Mouse (Mus musculus) heart, adult 2 months (tissue): Measurements from ENCODE around the gene Vps45. TPM values are rescaled to one million over a fixed set of nuclear protein-coding genes. Genes with fewer than 3 reads are reported as not detected.

Experiments used
- DNase-seq, 2 experiments: peaks; one replicate each; pipeline ENCODE4 v3.0.0; 2021
- H3K27ac ChIP-seq: fragments of 200-600 bp; 2 replicates; pipeline ENCODE4 v1.8.1; 2022
- H3K27me3 ChIP-seq: fragments of 200-500 bp; 2 replicates; pipeline ENCODE4 v1.6.1; 2012; ENCODE audit warnings: mild to moderate bottlenecking, low read length, inconsistent platforms, mixed read lengths; ENCODE audit not compliant: control insufficient read depth, insufficient read depth
- H3K36me3 ChIP-seq: fragments of 200-500 bp; 2 replicates; pipeline ENCODE4 v1.6.1; 2012; ENCODE audit warnings: low read length, inconsistent platforms; ENCODE audit not compliant: control insufficient read depth, insufficient read depth
- H3K4me1 ChIP-seq: fragments of 200-500 bp; 2 replicates; pipeline ENCODE4 v1.6.1; 2011; ENCODE audit warnings: low read length; ENCODE audit not compliant: control insufficient read depth, insufficient read depth
- H3K4me3 ChIP-seq: fragments of 200-600 bp; 2 replicates; pipeline ENCODE4 v1.8.1; 2022
- H3K79me2 ChIP-seq: fragments of 200-500 bp; replicated peaks from 2 replicates; pipeline ENCODE4 v1.6.1; 2012; ENCODE audit warnings: mild to moderate bottlenecking, inconsistent platforms, low read length, moderate library complexity, mixed read lengths; ENCODE audit not compliant: control insufficient read depth, insufficient read depth
- H3K9ac ChIP-seq: fragments of 200-500 bp; 2 replicates; pipeline ENCODE4 v1.6.1; 2012; ENCODE audit warnings: low read depth, mild to moderate bottlenecking, control low read depth, inconsistent platforms, low read length, mixed read lengths
- CTCF ChIP-seq: fragments of 200-600 bp; IDR thresholded peaks from 2 replicates; pipeline ENCODE4 v1.8.1; 2022; ENCODE audit warnings: antibody characterized with exemption, mild to moderate bottlenecking, moderate library complexity
- EP300 ChIP-seq: fragments of 200-500 bp; IDR thresholded peaks from 2 replicates; pipeline ENCODE4 v1.6.1; 2011; ENCODE audit warnings: low read depth, low read length, control low read depth; ENCODE audit not compliant: insufficient read depth
- POLR2A ChIP-seq: fragments of 200-500 bp; IDR thresholded peaks from 2 replicates; pipeline ENCODE4 v1.6.1; 2011; ENCODE audit warnings: mild to moderate bottlenecking, low read depth, low read length, control low read depth; ENCODE audit not compliant: insufficient read depth
- WGBS: fragments of 180-500 bp; shearing (Covaris S2); methylation state at CpG from one replicate; pipeline ENCODE4 v1.1.7; 2018; 5-methylcytosine and 5-hydroxymethylcytosine counted together
- intact Hi-C: fragments of 180-260 bp; cut with DNase I; formaldehyde crosslinking; loops from one replicate; pipeline ENCODE4 v1.15.1; 2025
- polyA plus RNA-seq: library from polyadenylated mRNA; depleted of rRNA; stranded (reverse); fragments of >200 nt; gene quantifications from 2 replicates; pipeline ENCODE4 v1.2.3, GENCODE M21; 2012
- total RNA-seq, 2 experiments: library from RNA; stranded (reverse); gene quantifications; 2 replicates each; pipeline ENCODE4 v1.2.3; 2021

Vps45 gene
- total and polyA plus RNA-seq, 3 experiments: 4.3 to 24.5 (median 23.0) TPM

DNA sequence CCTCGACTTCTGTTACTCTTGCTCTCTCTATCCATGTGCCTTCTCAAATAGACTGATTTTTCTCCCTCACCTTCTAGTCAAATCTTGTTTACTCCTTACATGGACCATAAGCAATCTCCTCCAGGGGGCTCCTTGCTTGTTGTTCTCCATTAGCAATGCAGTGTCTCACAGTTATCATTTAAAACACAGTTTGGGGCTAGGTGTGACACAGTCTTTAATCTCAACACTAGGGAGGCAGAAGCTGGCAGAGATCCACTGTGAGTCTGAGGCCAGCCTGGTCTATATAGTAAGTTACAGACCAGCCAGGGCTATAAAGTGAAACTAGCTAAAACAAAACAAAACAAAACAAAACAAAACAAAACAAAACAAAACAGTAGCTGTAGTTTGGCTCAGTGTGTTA lies 31.1 kb downstream of the Vps45 start:
- Histone ChIP-seq H3K9ac (no peak overlapping the region), H3K27me3 (no peaks in the 10 kb centered on the region), H3K4me3 (no peak overlapping the region), H3K27ac (no peak overlapping the region), H3K36me3 (no peaks in the 10 kb centered on the region), H3K79me2 (no peaks in the 10 kb centered on the region), H3K4me1 (no peaks in the 10 kb centered on the region)
- no peak for DNase-seq
- intact Hi-C loops: no loop called here
- 88% methylated on average over 1 of the region's 1 CpGs for WGBS
- TF ChIP-seq POLR2A (no peak), EP300 (no peak), CTCF (no peak)

DNA sequence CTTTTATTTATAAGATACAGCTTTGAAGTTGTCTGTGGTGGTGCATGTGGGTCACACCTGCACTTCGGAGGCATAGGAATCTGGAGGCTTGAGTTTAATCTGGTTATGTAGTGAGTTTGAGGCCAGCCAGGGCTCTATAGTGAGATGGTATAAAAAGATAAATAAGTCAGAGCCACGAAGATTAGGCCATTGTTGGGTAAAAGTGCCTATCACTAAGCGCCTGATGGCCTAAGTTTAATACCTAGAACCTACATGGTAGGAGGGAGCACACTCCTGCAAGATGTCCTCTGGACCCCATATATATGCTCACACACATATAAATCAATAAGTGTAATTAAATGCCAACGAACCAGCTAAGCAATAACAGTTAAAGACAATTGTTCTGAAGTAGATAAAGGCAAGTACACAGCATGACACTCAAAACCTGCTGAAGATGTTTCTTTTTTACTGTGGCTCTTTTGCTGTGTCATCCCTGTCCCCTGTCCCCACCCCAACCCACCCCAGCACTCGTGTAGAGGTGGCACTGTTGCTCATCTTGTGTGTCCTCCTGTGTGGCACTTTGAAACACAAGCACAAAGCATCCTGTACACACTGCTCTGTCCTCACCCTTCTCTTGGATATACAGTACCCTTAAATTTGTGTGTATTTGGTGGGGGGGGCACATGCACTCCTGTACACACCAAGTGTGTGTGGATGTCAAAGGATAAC lies 36.7 kb downstream of the Vps45 start:
- no peak for TF ChIP-seq POLR2A
- no peak for TF ChIP-seq EP300
- TF ChIP-seq CTCF: no peak
- Histone ChIP-seq H3K4me1 (no peaks in the 10 kb centered on the region), H3K79me2 (no peaks in the 10 kb centered on the region), H3K27me3 (no peaks in the 10 kb centered on the region), H3K4me3 (no peak overlapping the region), H3K36me3 (no peaks in the 10 kb centered on the region), H3K9ac (no peak overlapping the region), H3K27ac (no peak overlapping the region)
- 73% methylated on average over 5 of the region's 5 CpGs for WGBS
- intact Hi-C loops: no loop called here
- no peak for DNase-seq

DNA sequence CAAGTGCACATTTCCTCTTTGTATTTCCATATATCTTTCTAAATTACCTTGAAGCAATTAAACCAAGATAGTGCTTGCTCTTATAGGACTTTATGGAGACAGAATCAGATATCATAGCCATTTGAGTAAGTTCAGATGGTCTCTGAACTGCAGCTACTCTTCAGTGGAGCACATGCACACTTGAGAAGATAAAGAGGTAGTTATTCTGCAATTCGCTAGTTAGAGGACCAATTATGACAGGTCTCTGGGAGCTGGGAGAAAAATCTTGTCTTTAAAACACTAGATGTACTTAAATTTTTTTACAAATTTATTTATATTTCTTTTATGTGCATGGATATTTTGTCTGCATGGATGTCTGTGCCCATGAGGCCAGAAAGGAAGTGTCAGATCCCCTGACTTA lies 37.5 kb downstream of the Vps45 start:
- no peak for DNase-seq
- no peaks in the 10 kb centered on the region for H3K36me3 ChIP-seq
- intact Hi-C loops: no loop called here
- H3K27ac ChIP-seq: no peak overlapping the region
- H3K27me3 ChIP-seq: no peaks in the 10 kb centered on the region
- H3K79me2 ChIP-seq: no peaks in the 10 kb centered on the region
- TF ChIP-seq CTCF (no peak), POLR2A (no peak), EP300 (no peak)
- no peak overlapping the region for H3K4me3 ChIP-seq
- no peaks in the 10 kb centered on the region for H3K4me1 ChIP-seq
- H3K9ac ChIP-seq: no peak overlapping the region
- 83% methylated on average over 1 of the region's 1 CpGs for WGBS

DNA sequence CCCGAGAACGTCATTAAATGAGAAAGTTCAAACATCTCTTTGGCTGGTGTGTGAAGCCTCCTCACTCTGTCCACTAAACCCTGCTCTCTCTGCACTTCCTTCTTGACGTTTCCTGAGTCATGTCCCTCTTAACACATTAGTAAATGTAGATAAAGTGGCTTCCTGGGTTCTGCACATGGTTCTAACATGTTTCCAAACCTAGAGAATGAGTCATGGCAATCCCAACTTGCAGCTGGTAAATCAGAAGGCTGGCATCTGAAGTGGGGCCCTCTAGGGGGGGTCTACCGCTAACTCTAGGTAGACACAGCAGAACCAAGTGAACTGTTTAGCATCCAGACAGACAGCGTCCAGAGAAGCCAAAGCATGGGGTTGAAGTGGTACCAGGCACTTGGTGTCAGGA lies 40.8 kb downstream of the Vps45 start:
- no peak overlapping the region for H3K27ac ChIP-seq
- H3K4me3 ChIP-seq: no peak overlapping the region
- intact Hi-C loops: no loop called here
- H3K79me2 ChIP-seq: no peaks in the 10 kb centered on the region
- no peak for DNase-seq
- H3K9ac ChIP-seq: no peak overlapping the region
- H3K27me3 ChIP-seq: no peaks in the 10 kb centered on the region
- H3K36me3 ChIP-seq: no peaks in the 10 kb centered on the region
- TF ChIP-seq CTCF: no peak
- no peak for TF ChIP-seq POLR2A
- TF ChIP-seq EP300: no peak
- 65% methylated on average over 5 of the region's 5 CpGs for WGBS
- no peaks in the 10 kb centered on the region for H3K4me1 ChIP-seq

DNA sequence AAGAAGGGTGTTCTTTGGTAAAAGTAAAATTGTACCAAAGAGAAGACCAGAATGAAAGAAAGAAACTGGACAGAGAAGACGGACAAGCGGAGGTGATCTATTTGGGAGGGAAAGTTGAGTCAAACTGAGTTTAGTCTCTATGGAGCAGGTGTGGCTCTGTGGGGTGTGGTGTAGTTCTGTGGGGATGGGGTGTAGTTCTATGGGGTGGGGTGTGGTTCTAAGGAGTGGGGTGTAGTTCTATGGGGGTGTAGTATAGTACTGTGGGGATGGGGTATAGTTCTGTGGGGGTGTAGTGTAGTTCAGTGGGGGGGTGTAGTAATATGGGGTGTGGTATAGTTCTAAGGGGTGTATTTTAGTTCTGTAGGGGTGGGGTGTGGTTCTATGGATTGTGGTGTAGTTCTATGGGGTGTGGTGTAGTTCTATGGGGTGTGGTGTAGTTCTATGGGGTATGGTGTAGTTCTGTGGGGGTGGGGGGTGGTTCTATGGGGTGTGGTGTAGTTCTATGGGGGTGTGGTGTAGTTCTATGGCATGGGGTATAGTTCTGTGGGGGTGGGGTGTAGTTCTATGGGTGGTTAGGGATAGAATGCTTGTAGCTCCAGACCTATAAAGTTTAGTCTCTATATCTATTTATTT lies 41.9 kb downstream of the Vps45 start:
- 98% methylated on average over 2 of the region's 2 CpGs for WGBS
- Histone ChIP-seq H3K27me3 (no peaks in the 10 kb centered on the region), H3K79me2 (no peaks in the 10 kb centered on the region), H3K4me1 (no peaks in the 10 kb centered on the region), H3K27ac (no peak overlapping the region), H3K4me3 (no peak overlapping the region), H3K9ac (no peak overlapping the region), H3K36me3 (no peaks in the 10 kb centered on the region)
- intact Hi-C loops: no loop called here
- no peak for TF ChIP-seq POLR2A
- no peak for TF ChIP-seq CTCF
- no peak for TF ChIP-seq EP300
- no peak for DNase-seq

DNA sequence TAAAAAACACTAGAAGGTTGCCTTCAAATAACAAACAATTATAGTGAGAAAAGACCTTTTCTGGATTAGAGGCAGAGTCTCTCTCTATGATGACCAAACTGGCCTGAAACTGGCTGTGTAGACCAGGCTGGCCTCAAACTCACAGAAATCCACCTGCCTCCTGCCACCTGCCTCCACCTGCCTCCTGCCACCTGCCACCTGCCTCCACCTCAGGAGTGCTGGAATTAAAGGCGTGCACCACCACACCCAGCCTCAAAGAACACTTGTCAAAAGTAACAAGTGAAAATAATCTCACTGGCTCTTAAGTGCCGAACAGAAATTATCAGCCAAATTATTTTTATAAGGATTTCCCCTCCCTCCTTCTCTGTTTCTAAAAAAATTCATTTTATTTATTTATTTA lies 42.6 kb downstream of the Vps45 start:
- Histone ChIP-seq H3K36me3 (no peaks in the 10 kb centered on the region), H3K79me2 (no peaks in the 10 kb centered on the region), H3K4me1 (no peaks in the 10 kb centered on the region), H3K27ac (no peak overlapping the region), H3K4me3 (no peak overlapping the region), H3K27me3 (no peaks in the 10 kb centered on the region), H3K9ac (no peak overlapping the region)
- TF ChIP-seq CTCF: no peak
- WGBS: 95% methylated on average over 2 of the region's 2 CpGs
- DNase-seq: no peak
- intact Hi-C loops: no loop called here
